Mouse (Mus musculus): Measurements from ENCODE around the gene Slc26a8. TPM values are rescaled to one million over a fixed set of nuclear protein-coding genes. Genes with fewer than 3 reads are reported as not detected.

Gene Slc26a8
- polyA plus RNA-seq (2012; fragmentation: generic; extraction: Trizol), result under 1 TPM in 1 of 2 experiments, not detected in 1; 0.42 TPM

DNA sequence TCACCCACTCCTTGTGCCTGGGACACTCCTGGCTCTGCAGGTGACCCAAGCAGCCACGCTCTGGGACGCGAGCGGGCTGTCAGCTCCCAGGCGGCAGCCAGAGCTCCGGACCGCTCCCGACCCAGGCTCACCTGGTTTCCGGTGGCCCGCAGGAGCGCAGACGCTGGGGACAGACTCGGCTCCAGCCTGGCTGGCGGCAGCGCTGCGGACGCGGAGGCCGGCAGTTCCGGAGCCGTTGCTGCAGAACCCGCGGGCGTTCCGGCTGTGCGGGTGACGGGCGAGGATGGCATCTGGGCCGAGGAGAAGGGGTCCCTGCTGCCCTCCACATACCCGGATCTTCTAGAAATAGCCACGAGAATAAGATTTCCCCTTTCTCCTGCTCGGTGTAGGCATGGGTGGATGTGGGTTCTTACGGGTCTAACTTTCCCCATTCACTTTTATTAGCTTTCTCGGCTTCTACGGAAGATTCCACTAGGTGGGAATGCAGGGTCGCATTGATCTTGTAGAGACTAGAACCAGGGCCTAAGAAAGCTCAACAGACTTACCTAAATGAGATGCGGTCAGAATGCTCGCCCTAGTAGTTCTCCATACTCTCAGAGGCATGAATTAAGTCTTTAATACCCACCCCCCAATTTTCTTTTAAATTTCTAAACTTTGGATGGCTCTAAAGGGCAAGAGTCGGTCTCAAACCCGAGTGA lies at the start of gene Slc26a8:
TSS of gene Slc26a8 (minus strand) at position 648 of the 698 bp plus-strand sequence.

GRCm38 (mm10) chr17:28725783-28726182 lies 35.8 kb upstream of the Slc26a8 start, which contains the start of gene AC170998.1:
Gene AC170998.1 (plus strand): TSS chr17:28726083.

DNA sequence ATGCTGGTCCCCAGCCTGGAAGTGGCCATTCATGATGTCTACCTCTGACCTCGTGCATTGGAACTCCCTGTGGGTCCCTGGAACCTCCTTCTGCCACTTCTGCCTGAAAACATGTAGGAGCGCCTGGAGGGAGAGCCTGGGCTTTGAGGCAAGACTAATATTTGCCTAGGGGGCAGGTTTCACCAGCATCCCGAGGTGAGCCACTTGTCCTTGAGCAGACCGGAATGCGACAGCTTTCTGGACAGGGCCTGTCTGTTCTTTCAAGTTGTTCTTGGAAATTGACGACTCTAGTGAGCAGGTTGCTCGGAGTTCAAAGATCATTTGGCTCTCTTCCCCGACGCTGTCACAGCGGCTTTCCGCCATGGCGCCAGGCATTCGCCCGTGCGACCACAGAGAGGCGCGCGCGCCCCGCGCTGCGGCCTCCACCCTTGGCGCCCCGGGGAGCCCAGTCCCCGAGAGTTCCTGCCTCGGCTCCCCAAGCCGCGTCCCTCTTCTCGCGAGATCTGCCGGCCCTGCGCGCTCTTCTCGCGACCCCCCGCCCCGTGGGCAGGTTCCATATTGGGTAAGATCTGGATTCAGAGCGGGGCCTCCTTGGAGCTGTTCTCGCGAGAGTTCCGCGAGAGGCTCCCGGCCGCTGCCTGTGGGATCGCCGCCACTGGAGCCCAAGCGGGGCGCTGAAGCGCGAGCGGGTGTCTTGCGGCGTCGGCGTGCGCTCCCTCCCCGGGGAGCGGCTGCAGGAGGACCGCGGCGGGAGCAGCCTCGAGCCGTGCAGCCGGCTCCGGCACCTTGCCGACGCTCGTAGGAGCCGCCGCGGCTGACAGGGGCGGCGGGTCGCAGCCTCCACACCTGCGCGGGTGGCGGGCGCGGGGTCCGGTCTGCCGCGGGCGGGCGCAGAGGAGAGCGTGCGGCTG lies 998 bp upstream of the Slc26a8 start, which contains the start of gene Mapk14:
TSS of gene Mapk14 (plus strand) at position 554 of the 911 bp plus-strand sequence.

DNA sequence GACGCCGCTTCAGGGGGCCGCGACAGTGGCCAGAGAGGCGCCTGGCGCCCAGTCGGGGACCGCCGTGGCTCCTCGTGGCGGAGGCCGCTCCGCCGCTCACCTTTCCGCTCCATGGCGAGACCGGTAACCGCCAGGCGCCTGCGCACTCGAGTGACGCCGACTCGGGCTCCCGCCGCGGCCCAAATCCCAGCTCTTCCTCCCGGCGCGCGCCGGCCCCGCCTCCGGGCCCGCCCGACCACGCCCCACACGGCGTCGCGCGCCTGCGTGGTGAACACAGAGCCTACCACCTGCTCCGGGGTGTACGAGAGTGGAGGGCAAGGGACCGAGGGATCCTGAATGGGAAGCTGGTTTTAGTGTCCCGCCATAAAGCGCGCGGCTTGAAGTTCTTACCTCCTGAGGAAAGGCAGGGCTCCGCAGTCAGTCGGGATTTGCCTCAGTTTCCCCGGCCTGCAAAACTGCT lies 67.7 kb downstream of the Slc26a8 start, which contains the start of gene Srpk1:
TSS of gene Srpk1 (minus strand) at position 410 of the 460 bp plus-strand sequence.

Other genes with a start within 250 kb of the Slc26a8 start
- 1 to 10 TPM; 4.0 to 4.6 TPM for gene Fkbp5, start 172.7 kb downstream of the Slc26a8 start, polyA plus RNA-seq (2012; fragmentation: generic; extraction: Trizol)
- gene Armc12, start 159.4 kb downstream of the Slc26a8 start, polyA plus RNA-seq (2012; fragmentation: generic; extraction: Trizol), result not detected
- not detected for gene Clpsl2, start 140.8 kb downstream of the Slc26a8 start, polyA plus RNA-seq (2012; fragmentation: generic; extraction: Trizol)
- gene Clps, start 129.5 kb downstream of the Slc26a8 start, polyA plus RNA-seq (2012; fragmentation: generic; extraction: Trizol), result not detected
- gene Lhfpl5, start 114.6 kb downstream of the Slc26a8 start, polyA plus RNA-seq (2012; fragmentation: generic; extraction: Trizol), result under 1 TPM; 0.04 to 0.06 TPM
- 10 to 100 TPM; 10.3 to 19.5 TPM for gene Srpk1, start 67.5 kb downstream of the Slc26a8 start, polyA plus RNA-seq (2012; fragmentation: generic; extraction: Trizol)
- gene Mapk14, start 1.1 kb upstream of the Slc26a8 start, polyA plus RNA-seq (2012; fragmentation: generic; extraction: Trizol), result 10 to 100 TPM; 11.2 to 33.1 TPM
- gene AC170998.1, start 35.9 kb upstream of the Slc26a8 start, polyA plus RNA-seq (2012; fragmentation: generic; extraction: Trizol), result under 1 TPM in 1 of 2 experiments, not detected in 1; 0.20 TPM
- gene Mapk13, start 79.1 kb upstream of the Slc26a8 start, polyA plus RNA-seq (2012; fragmentation: generic; extraction: Trizol), result under 1 TPM in 1 of 2 experiments, not detected in 1; 0.22 TPM
- 10 to 100 TPM in 1 of 2 experiments, 1 to 10 TPM in 1; 4.2 to 16.9 TPM for gene Brpf3, start 110.9 kb upstream of the Slc26a8 start, polyA plus RNA-seq (2012; fragmentation: generic; extraction: Trizol)
- not detected for gene Pnpla1, start 168.2 kb upstream of the Slc26a8 start, polyA plus RNA-seq (2012; fragmentation: generic; extraction: Trizol)
- under 1 TPM; under 0.01 to 0.01 TPM for gene 4930539E08Rik, start 225.1 kb upstream of the Slc26a8 start, polyA plus RNA-seq (2012; fragmentation: generic; extraction: Trizol)

Measured in C3H10T1/2 (cell line).